ENCODE assay signal across 8 mouse cellular contexts in genomic region chr10:93594022-93594482, GRCm38 (mm10). TPM values are rescaled to one million over a fixed set of nuclear protein-coding genes. Genes with fewer than 3 reads are reported as not detected.
A peak's percentile ranks its signal among the peaks of the same experiment; 100 is the strongest.
DNase-seq lines count a peak whose midpoint lies in the region; ATAC-seq and TF ChIP-seq lines count a peak whose summit lies in the region.

No protein-coding gene starts in this region.

- H3K4me3 ChIP-seq in MEL (ENCODE audit: control insufficient read depth in 1 of 2, insufficient read depth in 1 of 2, low read depth in 2 of 2, low read length in 2 of 2), result peak overlapping the region in 1 of 2 experiments; percentile 35; a peak in 1 of 4 replicates
- peak overlapping the region; percentile 51 for H3K4me3 ChIP-seq in forebrain, embryonic 16.5 days (replicated peaks; ENCODE audit: low read length)
- H3K4me3 ChIP-seq in neural tube, embryonic 15.5 days (replicated peaks), result peak overlapping the region; percentile 49

- 1% methylated on average over 22 of the region's 22 CpGs for WGBS in forebrain, embryonic 16.5 days
- WGBS in neural tube, embryonic 15.5 days, result 2% methylated on average over 22 of the region's 22 CpGs

- H3K27me3 ChIP-seq in MEL (ENCODE audit: control insufficient read depth in 1 of 2, insufficient read depth in 2 of 2, low read length in 2 of 2), result peaks cover 0 to 2% of the 10 kb centered on the region in 2 experiments; a peak in 2 of 4 replicates
- H3K27me3 ChIP-seq in forebrain, embryonic 16.5 days (replicated peaks; ENCODE audit: control insufficient read depth, insufficient read depth, low read length), result 0 out of 2 replicates have a peak, but pooled peaks cover 2% of the 10 kb centered on the region
- peaks cover 5% of the 10 kb centered on the region; the same call in 1 of the 2 replicates for H3K27me3 ChIP-seq in neural tube, embryonic 15.5 days (replicated peaks)

- peak; percentile 43 to 77 (median 47); a peak in 5 of 6 replicates for TF ChIP-seq CTCF in MEL (IDR thresholded peaks at IDR 0.05 in 2 of 3, conservative IDR thresholded peaks at IDR 0.05 in 1 of 3; ENCODE audit: control insufficient read depth in 1 of 3, insufficient read depth in 1 of 3, low read depth in 2 of 3, low read length in 3 of 3, poor library complexity in 1 of 3, severe bottlenecking in 1 of 3)

- H3K4me1 ChIP-seq in MEL (ENCODE audit: control insufficient read depth in 1 of 2, insufficient read depth in 2 of 2, low read length in 2 of 2), result peaks cover 0 to 8% of the 10 kb centered on the region in 2 experiments; a peak in 1 of 4 replicates
- H3K4me1 ChIP-seq in forebrain, embryonic 16.5 days (replicated peaks; ENCODE audit: control insufficient read depth, insufficient read depth, low read length), result peaks cover 9% of the 10 kb centered on the region
- peaks cover 7% of the 10 kb centered on the region for H3K4me1 ChIP-seq in neural tube, embryonic 15.5 days

- no peaks in the 10 kb centered on the region for H3K36me3 ChIP-seq in MEL (ENCODE audit: control insufficient read depth in 1 of 2, insufficient read depth in 2 of 2, low read length in 2 of 2)
- no peaks in the 10 kb centered on the region for H3K36me3 ChIP-seq in forebrain, embryonic 16.5 days (ENCODE audit: control insufficient read depth, insufficient read depth)
- no peaks in the 10 kb centered on the region for H3K36me3 ChIP-seq in neural tube, embryonic 15.5 days

- no peak for TF ChIP-seq POLR2A in MEL (IDR thresholded peaks at IDR 0.05; ENCODE audit: control insufficient read depth in 1 of 2, insufficient read depth in 1 of 2, low read depth in 1 of 2, low read length in 2 of 2, poor library complexity in 1 of 2)

- H3K9ac ChIP-seq in MEL (ENCODE audit: control insufficient read depth, low read depth, low read length, poor library complexity, severe bottlenecking), result no peak overlapping the region; the same call in 1 of the 2 replicates
- H3K9ac ChIP-seq in forebrain, embryonic 16.5 days (replicated peaks; ENCODE audit: low read depth, low read length), result peak overlapping the region; percentile 77
- H3K9ac ChIP-seq in neural tube, embryonic 15.5 days (replicated peaks), result peak overlapping the region; percentile 56

- H3K4me2 ChIP-seq in forebrain, embryonic 16.5 days (ENCODE audit: low read length), result peak overlapping the region; percentile 95
- H3K4me2 ChIP-seq in neural tube, embryonic 15.5 days, result peak overlapping the region; percentile 78

- TF ChIP-seq EP300 in MEL (IDR thresholded peaks at IDR 0.05; ENCODE audit: low read depth in 1 of 2, low read length in 2 of 2), result no peak

- peak; percentile 76 for ATAC-seq in forebrain, embryonic 16.5 days
- peak; percentile 80; the same call in 1 of the 2 replicates for ATAC-seq in neural tube, embryonic 15.5 days (ENCODE audit: low FRiP score)

- H3K27ac ChIP-seq in MEL (ENCODE audit: control insufficient read depth, low read depth, low read length), result no peak overlapping the region
- H3K27ac ChIP-seq in forebrain, embryonic 16.5 days (ENCODE audit: low read length), result no peak overlapping the region
- H3K27ac ChIP-seq in neural tube, embryonic 15.5 days (replicated peaks), result peak overlapping the region; percentile 64; the same call in 1 of the 2 replicates

- peak; percentile 81 for DNase-seq in MEL (ENCODE audit: low read depth, low spot score)
- peak; percentile 91 to 93 for DNase-seq in cerebellum, adult 18-20 months
- DNase-seq in heart, postnatal 36 days, result peak; percentile 81 to 87
- peak; percentile 80 to 95 for DNase-seq in layer of hippocampus, adult 18-20 months (ENCODE audit: low spot score in 2 of 2)
- peak; percentile 85 to 86 for DNase-seq in lung, adult 18-20 months
- DNase-seq in testis, postnatal 10 days (ENCODE audit: low spot score), result peak; percentile 93

- H3K9me3 ChIP-seq in MEL (replicated peaks; ENCODE audit: insufficient read depth, low read length), result no peaks in the 10 kb centered on the region
- H3K9me3 ChIP-seq in forebrain, embryonic 16.5 days (ENCODE audit: control insufficient read depth, low read length), result no peaks in the 10 kb centered on the region
- H3K9me3 ChIP-seq in neural tube, embryonic 15.5 days (replicated peaks), result no peaks in the 10 kb centered on the region

- H3K79me2 ChIP-seq in MEL (ENCODE audit: control insufficient read depth, insufficient read depth, low read length, poor library complexity), result peaks cover 2% of the 10 kb centered on the region

- peak; percentile 67 for TF ChIP-seq RAD21 in MEL (IDR thresholded peaks at IDR 0.05; ENCODE audit: low read depth, low read length)

- intact Hi-C loops in heart, postnatal 36 days (cut with DNase I), result loop anchor here (1.0 to 10.0 kb wide), 3 partner anchors 183 to 521 kb away; no protein-coding TSS in a partner anchor

TF ChIP-seq in MEL, 35 proteins besides CTCF, POLR2A, EP300 and RAD21:
- TF ChIP-seq MYB (IDR thresholded peaks at IDR 0.05; ENCODE audit: low read depth, low read length), result peak; percentile 41; the same call in 1 of the 2 replicates
- peak; percentile 69 for TF ChIP-seq ZC3H11A (IDR thresholded peaks at IDR 0.05; ENCODE audit: low read depth, low read length)
- TF ChIP-seq TBP (IDR thresholded peaks at IDR 0.05; ENCODE audit: low read depth, low read length), result no peak
- TF ChIP-seq SIN3A (IDR thresholded peaks at IDR 0.05; ENCODE audit: low read length), result no peak
- TF ChIP-seq SMC3 (IDR thresholded peaks at IDR 0.05; ENCODE audit: low read depth, low read length), result peak; percentile 89
- TF ChIP-seq NRF1 (IDR thresholded peaks at IDR 0.05; ENCODE audit: insufficient read depth, low read depth, low read length, poor library complexity, severe bottlenecking), result peak; percentile 52
TF ChIP-seq in MEL: peak in this region for 4.

RNA-seq across cellular contexts. Expression of gene Snrpf, which starts 4.5 kb away (rescaled TPM):
- total RNA-seq in MEL (2012; rRNA removed), result 150 and 174 TPM in 2 replicates
- 10 to 100 TPM in 1 of 2 experiments, not detected in 1; 91.5 TPM for polyA plus RNA-seq in MEL (2012; ENCODE audit: insufficient read depth in 1 of 2, insufficient read length in 2 of 2, low read depth in 1 of 2, low replicate concordance in 2 of 2, missing spikeins in 1 of 2)
- 75.7 and 77.8 TPM in 2 replicates for polyA plus RNA-seq in forebrain, embryonic 16.5 days (2015; fragmentation: Nextera tagmentation; extraction: Ambion mirVana)
- 10 to 100 TPM in 1 of 2 experiments, 1 to 10 TPM in 1; 7.4 to 11.5 TPM for total RNA-seq in heart, postnatal 36 days (2021)
- 10 to 100 TPM; 10.5 to 13.5 TPM for total RNA-seq in layer of hippocampus, adult 18-20 months (2021)
- polyA plus RNA-seq in neural tube, embryonic 15.5 days (2015; fragmentation: Nextera tagmentation; extraction: Ambion mirVana), result 58.2 and 71.7 TPM in 2 replicates

RNA-seq across cellular contexts. Expression of gene Ntn4, which starts 46.4 kb away (rescaled TPM):
- not detected in 2 replicates for total RNA-seq in MEL (2012; rRNA removed)
- not detected for polyA plus RNA-seq in MEL (2012; ENCODE audit: insufficient read depth in 1 of 2, insufficient read length in 2 of 2, low read depth in 1 of 2, low replicate concordance in 2 of 2, missing spikeins in 1 of 2)
- 1.0 and 1.6 TPM in 2 replicates for polyA plus RNA-seq in forebrain, embryonic 16.5 days (2015; fragmentation: Nextera tagmentation; extraction: Ambion mirVana)
- total RNA-seq in heart, postnatal 36 days (2021), result 10 to 100 TPM; 12.5 to 13.7 TPM
- 1 to 10 TPM; 6.4 to 7.8 TPM for total RNA-seq in layer of hippocampus, adult 18-20 months (2021)
- 0.43 and 0.59 TPM in 2 replicates for polyA plus RNA-seq in neural tube, embryonic 15.5 days (2015; fragmentation: Nextera tagmentation; extraction: Ambion mirVana)

RNA-seq across cellular contexts. Expression of gene Ccdc38, which starts 53.6 kb away (rescaled TPM):
- not detected in 2 replicates for total RNA-seq in MEL (2012; rRNA removed)
- polyA plus RNA-seq in MEL (2012; ENCODE audit: insufficient read depth in 1 of 2, insufficient read length in 2 of 2, low read depth in 1 of 2, low replicate concordance in 2 of 2, missing spikeins in 1 of 2), result under 1 TPM in 1 of 2 experiments, not detected in 1; 0.22 TPM
- 0.43 and 0.44 TPM in 2 replicates for polyA plus RNA-seq in forebrain, embryonic 16.5 days (2015; fragmentation: Nextera tagmentation; extraction: Ambion mirVana)
- total RNA-seq in heart, postnatal 36 days (2021), result not detected
- total RNA-seq in layer of hippocampus, adult 18-20 months (2021), result not detected
- 0.41 and 0.46 TPM in 2 replicates for polyA plus RNA-seq in neural tube, embryonic 15.5 days (2015; fragmentation: Nextera tagmentation; extraction: Ambion mirVana)

RNA-seq across cellular contexts. Expression of gene Amdhd1, which starts 54.2 kb away (rescaled TPM):
- total RNA-seq in MEL (2012; rRNA removed), result not detected in 2 replicates
- polyA plus RNA-seq in MEL (2012; ENCODE audit: insufficient read depth in 1 of 2, insufficient read length in 2 of 2, low read depth in 1 of 2, low replicate concordance in 2 of 2, missing spikeins in 1 of 2), result not detected
- 0.10 and 0.16 TPM in 2 replicates for polyA plus RNA-seq in forebrain, embryonic 16.5 days (2015; fragmentation: Nextera tagmentation; extraction: Ambion mirVana)
- not detected for total RNA-seq in heart, postnatal 36 days (2021)
- total RNA-seq in layer of hippocampus, adult 18-20 months (2021), result under 1 TPM; 0.30 to 0.59 TPM
- 0.06 and 0.11 TPM in 2 replicates for polyA plus RNA-seq in neural tube, embryonic 15.5 days (2015; fragmentation: Nextera tagmentation; extraction: Ambion mirVana)

Comparison
In these comparisons a context has a peak if more than half of its experiments do, and no peak if none do; other contexts are left out.
1. RNA of gene Snrpf, which starts 4.5 kb away (total RNA-seq): 150 to 174 TPM in MEL; 10.5 to 13.5 TPM in layer of hippocampus, adult 18-20 months and 7.4 to 11.5 TPM in heart, postnatal 36 days; every median in the first group is over 10 times any median in the second.
2. Peak in every context shown above with its lines, with median percentiles within 50 percentile points of each other: DNase-seq.